Mouse (Mus musculus) kidney, embryonic 16.5 days (tissue): ENCODE data around the gene Bptf. TPM values are rescaled to one million over a fixed set of nuclear protein-coding genes. Genes with fewer than 3 reads are reported as not detected.

Experiments used
- ATAC-seq: fragments of 200-750 bp; cut with Nextera tagmentation; 2 replicates; pipeline ENCODE4 v1.8.0; 2017; ENCODE audit warnings: moderate TSS enrichment; ENCODE audit not compliant: low FRiP score, low TSS enrichment
- H3K27ac ChIP-seq: fragments of 300-500 bp; sonication (generic); 2 replicates; pipeline ENCODE4 v1.5.1; 2014; ENCODE audit warnings: low read length
- H3K27me3 ChIP-seq: fragments of 300-500 bp; sonication (generic); 2 replicates; pipeline ENCODE4 v1.6.1; 2014; ENCODE audit warnings: low read length, control low read depth, mixed read lengths; ENCODE audit not compliant: insufficient read depth
- H3K36me3 ChIP-seq: fragments of 300-500 bp; sonication (generic); 2 replicates; pipeline ENCODE4 v1.6.1; 2014; ENCODE audit warnings: low read length, control low read depth, mixed read lengths; ENCODE audit not compliant: insufficient read depth
- H3K4me1 ChIP-seq: fragments of 300-500 bp; sonication (generic); 2 replicates; pipeline ENCODE4 v1.6.1; 2014; ENCODE audit warnings: low read length, control low read depth, mixed read lengths; ENCODE audit not compliant: insufficient read depth
- H3K4me2 ChIP-seq: fragments of 300-500 bp; sonication (generic); replicated peaks from 2 replicates; pipeline ENCODE4 v1.6.1; 2014; ENCODE audit warnings: low read depth, low read length
- H3K4me3 ChIP-seq: fragments of 300-500 bp; sonication (generic); 2 replicates; pipeline ENCODE4 v1.5.1; 2014; ENCODE audit warnings: mild to moderate bottlenecking, low read length
- H3K9ac ChIP-seq: fragments of 300-500 bp; sonication (generic); replicated peaks from 2 replicates; pipeline ENCODE4 v1.6.1; 2014; ENCODE audit warnings: low read length
- H3K9me3 ChIP-seq: fragments of 300-500 bp; sonication (generic); 2 replicates; pipeline ENCODE4 v1.6.1; 2016; ENCODE audit warnings: low read length, control low read depth
- WGBS: fragments of 180-500 bp; shearing (Covaris S2); extraction: QIAGEN DNeasy Blood & Tissue Kit; methylation state at CpG from one replicate; pipeline ENCODE4 v1.1.7; 2014; 5-methylcytosine and 5-hydroxymethylcytosine counted together
- polyA plus RNA-seq: library from polyadenylated mRNA; unstranded; fragments of >200 nt; fragmentation: Nextera tagmentation; extraction: Ambion mirVana; gene quantifications from 2 replicates; pipeline ENCODE4 v1.2.1, GENCODE M21; 2015

Bptf gene
- polyA plus RNA-seq, 1 experiment from 2014 or later: 27.7 TPM

DNA sequence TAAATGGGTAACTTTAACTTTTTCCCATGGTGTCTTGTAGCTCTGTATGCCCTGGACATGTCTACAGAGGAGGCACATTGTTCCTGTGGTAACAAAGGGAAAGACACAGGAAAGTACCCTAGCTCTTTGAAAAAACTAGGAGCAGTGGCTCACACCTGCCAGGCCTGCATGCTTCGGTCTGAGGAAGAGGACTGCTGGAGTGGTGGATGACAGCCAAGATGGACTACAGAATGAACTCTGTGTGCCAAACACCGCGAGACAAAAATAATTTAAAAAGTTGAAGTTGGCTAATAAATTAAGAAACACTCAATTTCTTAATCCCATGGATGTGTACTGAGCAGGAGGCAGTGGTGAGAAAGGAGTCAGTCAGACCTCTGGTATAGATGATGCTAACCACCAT is 90.5 kb downstream of the Bptf start:
- no peak overlapping the region for H3K4me2 ChIP-seq
- no peak overlapping the region for H3K4me3 ChIP-seq
- no peak overlapping the region for H3K27ac ChIP-seq
- ATAC-seq: no peak
- H3K27me3 ChIP-seq: no peaks in the 10 kb centered on the region
- WGBS: 91% methylated on average over 3 of the region's 3 CpGs
- peaks cover 71% of the 10 kb centered on the region for H3K36me3 ChIP-seq
- no peaks in the 10 kb centered on the region for H3K4me1 ChIP-seq
- no peaks in the 10 kb centered on the region for H3K9me3 ChIP-seq
- no peak overlapping the region for H3K9ac ChIP-seq

GRCm38 (mm10) chr11:107039417-107039816 is 92.5 kb downstream of the Bptf start:
- Histone ChIP-seq H3K4me1 (no peaks in the 10 kb centered on the region), H3K4me3 (no peak overlapping the region), H3K9me3 (no peaks in the 10 kb centered on the region), H3K36me3 (peaks cover 66% of the 10 kb centered on the region), H3K27me3 (no peaks in the 10 kb centered on the region), H3K27ac (no peak overlapping the region), H3K9ac (no peak overlapping the region), H3K4me2 (no peak overlapping the region)
- 89% methylated on average over 5 of the region's 5 CpGs for WGBS
- no peak for ATAC-seq

GRCm38 (mm10) chr11:107034085-107034810 is 97.7 kb downstream of the Bptf start:
- Histone ChIP-seq H3K36me3 (peaks cover 31% of the 10 kb centered on the region), H3K27me3 (no peaks in the 10 kb centered on the region), H3K4me1 (peaks cover 12% of the 10 kb centered on the region; the same call in 1 of the 2 replicates), H3K9me3 (no peaks in the 10 kb centered on the region), H3K9ac (no peak overlapping the region), H3K27ac (no peak overlapping the region), H3K4me2 (no peak overlapping the region), H3K4me3 (no peak overlapping the region)
- 82% methylated on average over 10 of the region's 10 CpGs for WGBS
- no peak for ATAC-seq

DNA sequence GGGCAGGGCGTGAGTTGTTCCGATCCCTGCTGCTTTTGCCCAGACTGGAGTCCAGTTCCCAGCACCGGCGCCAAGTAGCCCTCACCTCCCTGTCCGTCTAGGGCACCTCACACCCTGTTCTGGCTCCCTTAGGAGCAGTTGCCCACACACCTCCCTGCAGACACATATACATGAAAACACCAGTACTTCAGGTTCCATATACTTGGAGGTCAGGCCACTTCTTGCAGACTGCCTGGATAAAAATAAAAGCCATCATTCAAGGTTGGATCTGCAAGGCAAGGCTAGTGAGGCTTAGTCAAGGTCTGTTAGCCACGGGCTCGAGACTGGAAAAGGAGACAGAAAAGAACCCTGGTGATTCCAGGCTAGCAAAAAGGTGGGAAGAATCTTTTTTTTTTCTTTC is 100.3 kb downstream of the Bptf start:
- no peak for ATAC-seq
- no peak overlapping the region for H3K9ac ChIP-seq
- H3K36me3 ChIP-seq: peaks cover 9% of the 10 kb centered on the region; the same call in 1 of the 2 replicates
- peak overlapping the region; percentile 7; the same call in 1 of the 2 replicates for H3K27ac ChIP-seq
- H3K27me3 ChIP-seq: no peaks in the 10 kb centered on the region
- H3K4me1 ChIP-seq: peaks cover 21% of the 10 kb centered on the region
- H3K4me2 ChIP-seq: no peak overlapping the region
- no peaks in the 10 kb centered on the region for H3K9me3 ChIP-seq
- no peak overlapping the region for H3K4me3 ChIP-seq
- WGBS: 42% methylated on average over 7 of the region's 7 CpGs

DNA sequence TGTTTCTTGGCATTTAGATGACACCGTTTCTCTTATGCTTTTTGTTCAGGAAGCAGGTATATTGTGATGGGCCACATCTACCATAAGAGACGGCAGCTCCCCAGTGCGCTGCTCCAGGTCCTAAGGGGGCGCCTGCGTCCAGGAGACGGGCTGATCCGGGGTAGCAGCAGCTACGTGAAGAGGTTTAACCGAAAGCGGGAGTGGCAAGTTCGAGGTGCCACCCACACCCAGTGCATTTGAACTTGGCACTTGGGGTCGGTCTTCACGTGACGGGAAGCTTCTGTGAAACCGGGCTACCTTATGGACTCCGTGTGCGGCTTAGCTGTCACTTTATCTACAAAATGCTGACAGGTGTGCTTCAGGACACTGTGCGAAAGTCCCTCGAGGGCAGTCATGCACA is 102.4 kb downstream of the Bptf start:
- WGBS: 50% methylated on average over 19 of the region's 19 CpGs
- H3K36me3 ChIP-seq: no peaks in the 10 kb centered on the region
- H3K4me1 ChIP-seq: peaks cover 40% of the 10 kb centered on the region
- no peaks in the 10 kb centered on the region for H3K9me3 ChIP-seq
- no peak for ATAC-seq
- H3K9ac ChIP-seq: no peak overlapping the region
- H3K27me3 ChIP-seq: no peaks in the 10 kb centered on the region
- no peak overlapping the region for H3K27ac ChIP-seq
- no peak overlapping the region for H3K4me2 ChIP-seq
- no peak overlapping the region for H3K4me3 ChIP-seq

- Histone ChIP-seq H3K27me3 (no peaks in the 10 kb centered on the region), H3K4me1 (peaks cover 46% of the 10 kb centered on the region), H3K4me3 (peak overlapping the region; percentile 60), H3K9me3 (no peaks in the 10 kb centered on the region), H3K4me2 (peak overlapping the region; percentile 73), H3K27ac (peak overlapping the region; percentile 74; the same call in 1 of the 2 replicates), H3K9ac (peak overlapping the region; percentile 75), H3K36me3 (no peaks in the 10 kb centered on the region)
- WGBS: 65% methylated on average over 6 of the region's 6 CpGs
- no peak for ATAC-seq
These were observed 103.2 kb downstream of the Bptf start for GRCm38 (mm10) chr11:107028754-107029153.

DNA sequence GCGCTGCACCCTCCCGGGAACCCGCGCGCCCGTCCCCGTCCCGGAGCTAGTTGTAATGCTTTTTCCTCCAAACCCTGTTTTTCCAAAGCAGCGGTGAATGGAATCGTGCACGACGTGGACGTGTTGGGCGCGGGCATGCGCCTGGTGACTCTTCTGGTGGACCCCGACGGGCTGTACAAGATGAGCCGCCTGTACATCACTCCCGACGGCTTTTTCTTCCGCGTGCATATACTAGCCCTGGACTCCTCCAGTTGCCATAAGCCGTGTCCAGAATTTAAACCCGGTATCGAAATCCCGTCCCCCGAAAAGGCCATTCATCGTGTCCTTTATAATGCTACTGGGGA is 103.7 kb downstream of the Bptf start:
- Histone ChIP-seq H3K4me3 (peak overlapping the region; percentile 60), H3K27me3 (no peaks in the 10 kb centered on the region), H3K4me2 (peak overlapping the region; percentile 73), H3K9me3 (no peaks in the 10 kb centered on the region), H3K27ac (peak overlapping the region; percentile 74; the same call in 1 of the 2 replicates), H3K36me3 (no peaks in the 10 kb centered on the region), H3K9ac (peak overlapping the region; percentile 75), H3K4me1 (peaks cover 46% of the 10 kb centered on the region)
- 2% methylated on average over 28 of the region's 29 CpGs for WGBS
- ATAC-seq: peak; percentile 53

GRCm38 (mm10) chr11:107027431-107028274 is 104.3 kb downstream of the Bptf start:
- peak overlapping the region; percentile 74 for H3K27ac ChIP-seq
- peaks cover 45% of the 10 kb centered on the region for H3K4me1 ChIP-seq
- H3K4me2 ChIP-seq: peak overlapping the region; percentile 73
- H3K4me3 ChIP-seq: peak overlapping the region; percentile 60
- ATAC-seq: peak; percentile 91
- H3K27me3 ChIP-seq: no peaks in the 10 kb centered on the region
- H3K9me3 ChIP-seq: no peaks in the 10 kb centered on the region
- no peaks in the 10 kb centered on the region for H3K36me3 ChIP-seq
- peak overlapping the region; percentile 75 for H3K9ac ChIP-seq
- 1% methylated on average over 95 of the region's 107 CpGs for WGBS

DNA sequence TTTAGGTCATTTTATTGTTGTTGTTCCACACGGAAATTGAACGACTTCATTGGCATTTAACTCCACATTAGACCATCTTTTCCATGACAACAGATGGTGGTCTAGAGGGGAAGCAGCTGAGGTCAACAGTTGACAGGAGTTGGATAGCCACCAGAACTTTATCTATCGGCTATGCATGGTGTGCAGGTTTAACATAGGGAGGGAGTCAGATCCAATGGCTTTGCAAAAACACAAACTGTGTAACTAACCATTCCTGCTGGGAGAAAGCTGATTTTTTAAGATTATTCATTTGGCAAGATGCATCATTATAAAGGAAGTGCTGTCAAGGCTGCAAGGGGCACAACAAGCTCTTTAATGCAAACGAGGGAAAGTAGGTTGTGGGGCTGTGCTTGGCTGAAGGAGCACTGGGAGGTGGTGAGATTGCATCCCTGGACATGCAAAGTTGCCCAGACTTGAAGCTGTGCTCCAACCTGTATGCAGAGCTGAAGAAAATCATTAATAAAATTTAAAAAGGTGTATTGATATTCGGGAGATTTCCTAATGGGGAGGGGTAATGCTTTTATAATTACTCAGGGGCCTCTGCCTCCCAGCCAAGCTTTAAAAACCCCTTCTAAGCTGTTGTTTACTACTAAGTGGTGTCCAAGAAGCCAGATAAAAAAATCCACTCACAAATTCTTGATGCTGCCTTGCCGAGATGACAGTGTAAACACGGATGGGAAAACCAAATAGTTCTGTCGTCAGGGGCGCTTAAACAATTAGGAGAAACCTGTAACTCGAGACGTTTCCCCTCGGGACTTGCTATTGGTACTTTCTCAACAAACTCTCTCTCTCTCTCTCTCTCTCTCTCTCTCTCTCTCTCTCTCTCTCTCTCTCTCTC is 105.1 kb downstream of the Bptf start:
- H3K4me1 ChIP-seq: peaks cover 38% of the 10 kb centered on the region
- peak overlapping the region; percentile 79 for H3K4me2 ChIP-seq
- ATAC-seq: no peak
- no peak overlapping the region for H3K27ac ChIP-seq
- H3K4me3 ChIP-seq: peak overlapping the region; percentile 60
- no peaks in the 10 kb centered on the region for H3K36me3 ChIP-seq
- no peaks in the 10 kb centered on the region for H3K9me3 ChIP-seq
- 5% methylated on average over 12 of the region's 12 CpGs for WGBS
- no peaks in the 10 kb centered on the region for H3K27me3 ChIP-seq
- H3K9ac ChIP-seq: no peak overlapping the region
